Mouse (Mus musculus) urinary bladder, adult 2 months (tissue): Measurements from ENCODE around the gene Gm21958. TPM values are rescaled to one million over a fixed set of nuclear protein-coding genes. Genes with fewer than 3 reads are reported as not detected.
"Not testable (repeated sequence)": the region's sequence is repeated elsewhere in the genome, so short reads cannot be mapped to it uniquely, and the experiment has no call there.

Source experiments
- DNase-seq: peaks from one replicate; pipeline ENCODE4 v3.0.0; 2022; ENCODE audit warnings: low spot score
- polyA plus RNA-seq: library from polyadenylated mRNA; depleted of rRNA; stranded (reverse); fragments of >200 nt; gene quantifications from 2 replicates; pipeline ENCODE4 v1.2.3, GENCODE M21; 2012

Gene Gm21958
- polyA plus RNA-seq, 1 experiment = not detected

DNA sequence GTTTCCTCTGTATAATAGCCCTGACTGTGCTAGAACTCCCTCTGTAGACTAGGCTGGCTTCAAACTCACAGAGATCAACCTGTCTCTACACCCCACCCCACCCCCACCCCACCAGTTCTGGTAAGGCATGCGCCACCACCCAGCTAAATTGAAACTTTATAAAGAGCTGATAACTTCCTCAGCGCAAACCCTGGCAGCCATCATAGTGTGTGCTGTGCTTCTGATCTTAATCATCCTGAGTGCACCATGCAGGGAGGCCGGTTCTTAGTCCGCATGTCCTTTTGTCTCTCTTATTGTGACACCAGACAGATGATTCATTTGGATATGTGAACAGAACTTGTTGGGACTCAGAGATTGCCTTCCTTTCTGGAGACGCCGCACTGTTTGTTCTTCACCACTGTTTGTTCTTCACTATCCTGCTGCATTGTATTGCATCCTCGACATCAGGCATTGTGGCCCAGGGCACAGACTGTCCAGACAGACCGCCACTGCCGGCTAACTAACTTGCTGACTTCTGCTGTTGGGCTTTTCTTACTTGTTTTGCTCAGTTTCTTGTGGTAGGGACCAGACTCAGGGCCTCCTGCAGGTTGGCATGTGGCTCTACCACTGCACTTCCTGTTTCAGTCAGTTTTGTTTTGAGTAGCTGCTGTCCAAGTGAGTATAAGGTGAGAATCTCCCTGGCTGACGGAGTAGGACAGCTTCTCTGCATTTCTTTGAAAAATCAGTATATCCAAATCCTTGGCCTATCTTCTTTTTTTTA is 9.8 kb upstream of the Gm21958 start:
- DNase-seq = no peak

DNA sequence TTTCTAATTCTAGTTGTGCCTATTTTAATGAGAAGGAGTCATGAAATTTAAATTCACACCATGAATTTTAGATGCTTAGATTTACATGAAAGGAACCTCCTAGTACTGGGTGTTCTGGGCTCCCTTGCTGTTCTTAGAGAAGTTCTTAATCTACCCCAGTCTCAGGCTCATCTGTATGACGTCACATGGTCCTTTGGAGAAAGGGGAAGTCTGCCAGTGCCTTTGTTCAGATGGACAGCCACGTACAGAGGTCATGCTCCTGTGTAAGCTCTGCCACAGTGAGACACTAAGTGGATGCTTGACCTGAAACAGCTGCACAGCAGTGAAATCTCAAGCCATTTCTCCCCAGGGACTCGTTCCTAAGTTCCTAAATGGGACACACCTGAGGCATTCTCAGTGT is 4.8 kb upstream of the Gm21958 start:
- no peak for DNase-seq

DNA sequence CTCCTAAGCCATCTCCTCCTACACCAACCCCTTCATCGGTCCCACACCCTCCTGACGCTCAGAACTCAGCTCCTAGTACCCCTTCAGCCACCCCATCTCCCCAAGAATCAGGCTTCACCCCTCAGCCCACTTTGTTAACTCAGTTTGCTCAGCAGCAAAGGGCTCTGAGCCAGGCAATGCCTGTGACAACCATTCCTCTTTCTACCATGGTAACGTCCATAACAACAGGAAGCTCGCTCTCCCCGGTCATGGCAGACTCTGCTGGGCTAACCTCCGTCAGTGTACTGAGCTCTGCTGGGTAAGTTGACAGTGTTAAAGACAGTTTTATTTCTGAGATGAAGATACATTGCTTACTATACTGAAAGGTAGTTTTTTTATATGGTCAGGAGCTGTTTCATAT is 3.2 kb upstream of the Gm21958 start:
- no peak for DNase-seq

DNA sequence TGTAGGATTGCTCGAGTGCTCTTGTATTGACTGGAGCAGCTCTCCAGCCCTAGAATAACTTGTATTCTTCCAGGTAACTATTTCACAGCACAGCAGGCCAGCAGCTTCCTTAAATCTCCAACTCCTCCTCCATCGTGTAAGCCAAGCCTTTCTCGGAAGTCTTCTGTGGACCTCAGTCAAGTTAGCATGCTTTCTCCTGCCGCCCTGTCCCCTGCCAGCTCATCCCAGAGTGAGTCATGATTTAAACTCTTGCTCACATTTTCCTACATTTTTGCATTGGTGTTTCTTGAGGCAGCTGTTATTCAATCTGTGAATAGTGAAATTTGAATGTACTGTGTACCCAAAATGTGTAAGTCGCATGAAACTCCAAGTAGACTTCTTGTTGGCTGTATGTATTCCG is 1.3 kb upstream of the Gm21958 start:
- no peak for DNase-seq

DNA sequence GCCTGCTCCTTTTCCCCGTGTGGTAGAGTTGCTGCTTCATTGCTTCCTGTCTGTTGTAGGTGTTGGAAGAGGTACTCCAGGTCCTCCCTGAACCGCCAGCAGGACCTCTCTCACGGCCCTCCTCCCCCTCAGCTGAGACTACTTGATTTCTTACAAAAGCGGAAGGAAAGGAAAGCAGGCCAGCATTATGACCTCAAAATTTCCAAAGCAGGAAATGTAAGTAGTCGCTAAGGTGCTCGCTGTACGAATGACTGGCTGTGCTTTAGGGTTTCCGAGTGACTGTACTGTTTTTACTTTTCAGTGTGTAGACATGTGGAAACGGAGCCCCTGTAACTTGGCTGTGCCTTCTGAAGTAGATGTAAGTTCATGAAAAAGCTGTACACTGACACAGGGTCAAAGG is 5.2 kb downstream of the Gm21958 start:
- no peak for DNase-seq

DNA sequence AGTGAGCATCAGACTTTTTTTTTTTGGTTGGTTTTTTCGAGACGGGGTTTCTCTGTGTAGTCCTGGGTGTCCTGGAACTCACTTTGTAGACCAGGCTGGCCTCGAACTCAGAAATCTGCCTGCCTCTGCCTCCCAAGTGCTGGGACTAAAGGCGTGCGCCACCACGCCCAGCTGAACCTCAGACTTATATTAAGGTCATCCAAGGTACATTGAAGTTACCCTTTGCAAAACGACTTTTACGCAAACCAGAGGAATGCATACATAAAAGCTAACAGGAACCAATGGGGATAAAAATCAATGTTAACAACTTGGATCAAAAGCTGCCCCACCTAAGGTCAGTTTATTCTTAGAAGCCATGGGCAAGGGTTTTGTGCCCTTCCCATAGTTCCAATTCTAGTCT is 10.0 kb downstream of the Gm21958 start:
- not testable (repeated sequence) for DNase-seq

DNA sequence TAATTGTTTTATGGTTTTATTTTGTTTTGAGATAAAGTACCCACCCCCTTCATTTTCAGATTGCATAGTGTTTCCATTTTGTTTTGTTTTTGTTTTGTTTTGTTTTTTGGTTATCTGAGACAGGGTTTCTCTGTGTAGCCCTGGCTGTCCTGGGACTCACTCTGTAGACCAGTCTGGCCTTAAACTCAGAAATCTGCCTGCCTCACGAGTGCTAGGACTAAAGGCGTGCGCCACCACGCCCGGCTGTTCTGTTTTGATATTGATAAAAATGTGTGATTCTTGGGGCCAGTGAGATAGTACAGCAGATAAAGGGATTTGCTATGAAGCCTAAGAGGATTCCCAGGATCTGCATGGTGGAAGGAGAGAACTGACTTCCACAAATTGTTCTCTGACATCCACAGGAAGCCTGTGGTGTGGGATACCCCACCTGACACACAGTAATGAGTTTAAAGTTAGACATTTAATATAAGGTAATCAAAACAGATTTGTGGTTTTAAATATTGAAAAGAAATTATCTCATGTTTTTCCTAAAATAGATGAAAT is 14.3 kb downstream of the Gm21958 start:
- DNase-seq = no peak

DNA sequence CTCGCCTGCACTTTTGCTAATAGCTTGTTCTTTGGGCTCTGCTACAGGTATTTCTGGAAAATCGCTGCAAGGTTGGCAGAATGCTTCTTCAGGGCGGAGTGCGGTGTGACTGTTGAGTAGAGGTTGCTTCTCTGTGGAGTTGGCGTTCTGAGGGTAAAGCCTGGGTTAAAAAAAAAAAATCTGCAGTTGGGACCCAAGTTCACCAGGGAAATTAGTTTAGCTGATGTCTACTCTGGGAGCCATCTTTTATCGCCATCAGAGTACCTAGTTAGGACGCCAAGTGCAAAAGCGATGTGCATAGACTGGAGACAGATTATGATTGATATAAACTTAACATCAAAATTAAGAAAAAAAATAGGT is 21.1 kb downstream of the Gm21958 start:
- DNase-seq = no peak

DNA sequence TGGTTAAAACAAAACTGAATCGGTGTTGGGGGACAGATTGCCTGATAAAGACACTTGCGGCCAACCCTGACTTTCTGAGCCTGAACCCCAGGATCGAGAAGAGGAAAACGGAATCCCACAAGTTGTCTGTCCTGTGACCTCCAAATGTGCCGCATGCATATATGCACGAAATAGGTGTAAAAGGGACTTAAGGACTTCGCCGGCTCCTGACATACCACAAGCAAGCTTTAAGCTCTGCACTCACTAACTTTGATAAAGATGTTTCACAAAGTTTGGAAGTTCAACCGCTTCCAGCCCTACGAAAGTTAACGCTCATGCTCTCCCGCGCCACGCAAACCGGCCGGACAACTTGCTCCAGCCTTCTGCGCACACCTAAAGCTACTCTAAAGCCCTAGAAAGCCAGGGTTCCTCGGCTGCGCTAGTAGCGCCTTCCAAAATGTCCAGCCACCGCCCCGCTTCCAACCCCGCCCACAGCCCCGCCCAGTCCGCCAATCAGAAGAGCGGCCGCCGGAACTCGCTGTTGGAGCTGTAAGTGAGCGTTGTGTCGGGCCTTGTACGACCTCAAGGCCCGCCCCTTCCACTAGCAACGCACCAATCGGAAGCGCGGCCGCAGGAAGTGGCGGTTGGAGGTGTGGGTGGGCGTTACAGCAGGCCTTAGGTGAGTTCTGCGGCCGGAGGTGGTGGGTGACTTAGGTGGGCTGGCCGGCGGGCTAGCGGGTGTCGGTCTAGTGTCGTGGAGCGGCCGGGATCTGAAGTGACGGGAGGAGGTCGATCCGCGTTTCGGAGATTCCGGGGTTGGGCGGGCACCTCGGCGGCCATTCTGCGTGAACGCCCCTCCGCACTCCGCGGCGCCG is 21.7 kb downstream of the Gm21958 start, which contains the start of gene Supt20:
Supt20 (plus strand) TSS at position 606 of the 854 bp plus-strand sequence.
- DNase-seq = peak; percentile 76

DNA sequence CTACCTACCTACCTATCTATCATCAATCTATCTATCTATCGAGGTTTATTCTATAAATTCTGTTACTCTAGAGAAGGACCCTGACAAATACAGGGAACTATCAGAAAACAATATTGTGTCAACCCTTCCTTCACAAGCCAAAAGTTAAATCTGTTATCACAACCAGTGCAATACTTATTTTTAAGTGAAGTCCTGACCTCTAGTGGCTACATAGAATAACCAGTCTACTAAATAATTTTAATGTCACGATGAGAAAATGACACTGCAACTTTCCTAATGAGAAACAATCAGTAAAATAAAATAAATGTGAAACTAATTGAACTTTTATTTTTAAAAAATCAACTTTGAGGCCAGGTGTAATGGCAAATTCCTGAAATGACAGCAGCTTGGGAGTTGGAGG is 25.1 kb downstream of the Gm21958 start:
- DNase-seq = no peak

DNA sequence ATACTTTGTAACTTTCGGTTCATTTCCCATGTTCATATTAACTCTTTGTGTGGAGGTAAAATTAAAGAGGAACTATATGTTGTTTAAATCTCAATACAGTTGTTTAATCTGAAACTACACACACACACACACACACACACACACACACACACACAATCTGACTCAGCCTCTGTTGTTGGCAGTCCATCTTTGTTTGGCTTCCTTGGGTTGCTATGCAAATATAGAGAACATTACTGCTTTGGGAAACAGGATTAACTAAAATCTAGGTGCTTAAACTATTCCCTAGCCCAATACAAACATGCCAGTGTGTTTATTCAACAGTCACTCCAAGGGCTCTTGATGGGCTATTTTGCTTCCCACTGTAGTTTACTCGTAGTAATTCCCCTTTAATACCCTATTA is 26.9 kb downstream of the Gm21958 start:
- no peak for DNase-seq

DNA sequence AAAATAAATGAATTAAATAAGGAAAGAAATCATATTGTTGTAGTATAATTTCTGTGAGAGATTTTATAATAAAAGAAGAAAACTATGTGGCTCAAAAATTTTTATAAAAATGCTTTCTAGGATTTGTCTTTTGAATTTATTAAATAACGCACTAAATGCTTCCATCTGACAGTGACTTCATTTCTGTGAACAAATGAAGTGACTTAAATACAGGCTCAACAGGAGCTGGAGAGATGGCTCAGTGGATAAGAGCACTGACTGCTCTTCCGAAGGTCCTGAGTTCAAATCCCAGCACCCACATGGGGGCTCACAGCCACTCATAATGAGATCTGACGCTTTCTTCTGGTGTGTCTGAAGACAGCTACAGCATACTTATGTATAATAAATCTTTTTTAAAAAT is 29.0 kb downstream of the Gm21958 start:
- no peak for DNase-seq

DNA sequence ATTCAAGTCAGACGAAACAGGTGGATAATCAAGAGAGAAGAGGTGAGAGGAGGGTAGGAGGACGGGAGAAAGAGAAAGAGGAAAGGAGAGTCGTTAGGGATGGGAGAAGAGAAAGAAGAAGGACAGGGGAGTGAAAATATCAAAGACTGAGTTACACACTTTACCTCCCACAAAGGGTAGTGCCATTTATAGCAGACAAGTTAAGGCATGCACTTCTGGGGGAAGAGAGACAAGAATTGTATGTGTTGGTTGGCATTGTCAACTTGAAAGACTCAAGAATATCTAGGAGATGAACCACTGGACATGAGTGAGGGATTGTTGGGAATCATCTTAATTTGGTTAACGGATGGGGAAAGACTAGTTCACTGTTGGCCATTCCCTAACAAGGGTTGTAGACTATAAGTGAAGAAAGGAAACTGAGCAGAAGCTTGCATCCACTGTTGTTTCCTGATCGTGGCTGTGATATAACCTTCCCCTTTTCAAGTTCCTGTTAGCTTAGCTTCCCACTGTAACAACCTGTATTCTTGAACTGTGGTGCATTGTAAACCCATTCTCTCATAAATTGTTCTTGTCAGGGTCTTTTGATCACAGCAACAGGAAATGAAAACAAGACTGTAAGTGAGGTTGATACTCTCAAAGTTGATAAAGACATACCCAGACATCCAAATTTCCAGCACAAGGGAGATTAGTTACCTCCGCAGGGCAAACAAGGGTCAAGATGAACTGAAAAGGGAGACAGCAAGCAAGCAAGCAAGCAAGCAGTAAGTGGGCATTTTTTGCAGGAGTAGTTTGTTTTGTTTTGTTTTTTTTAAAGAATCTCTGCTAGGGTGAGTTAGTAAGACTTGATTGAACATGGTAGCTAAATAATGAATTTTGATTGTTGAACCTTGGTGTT is 32.6 kb downstream of the Gm21958 start:
- no peak for DNase-seq

DNA sequence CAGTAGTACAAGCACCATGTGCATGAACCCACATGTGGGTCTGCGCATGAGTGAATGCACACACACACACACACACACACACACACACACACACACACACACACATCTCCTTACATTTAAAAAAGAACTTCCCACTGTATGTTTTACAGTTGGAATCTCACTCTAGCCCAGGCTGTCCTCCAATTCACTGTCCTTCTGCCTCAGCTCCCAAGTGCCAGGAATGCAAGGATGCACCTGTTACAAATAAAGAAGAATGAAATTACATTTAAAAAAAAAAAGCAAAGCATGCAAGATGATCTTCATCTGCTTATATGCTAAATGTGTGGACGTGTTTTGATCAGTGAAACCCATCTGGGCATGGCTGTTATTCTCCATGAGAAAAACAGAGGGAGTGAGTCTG is 37.3 kb downstream of the Gm21958 start:
- DNase-seq = no peak

DNA sequence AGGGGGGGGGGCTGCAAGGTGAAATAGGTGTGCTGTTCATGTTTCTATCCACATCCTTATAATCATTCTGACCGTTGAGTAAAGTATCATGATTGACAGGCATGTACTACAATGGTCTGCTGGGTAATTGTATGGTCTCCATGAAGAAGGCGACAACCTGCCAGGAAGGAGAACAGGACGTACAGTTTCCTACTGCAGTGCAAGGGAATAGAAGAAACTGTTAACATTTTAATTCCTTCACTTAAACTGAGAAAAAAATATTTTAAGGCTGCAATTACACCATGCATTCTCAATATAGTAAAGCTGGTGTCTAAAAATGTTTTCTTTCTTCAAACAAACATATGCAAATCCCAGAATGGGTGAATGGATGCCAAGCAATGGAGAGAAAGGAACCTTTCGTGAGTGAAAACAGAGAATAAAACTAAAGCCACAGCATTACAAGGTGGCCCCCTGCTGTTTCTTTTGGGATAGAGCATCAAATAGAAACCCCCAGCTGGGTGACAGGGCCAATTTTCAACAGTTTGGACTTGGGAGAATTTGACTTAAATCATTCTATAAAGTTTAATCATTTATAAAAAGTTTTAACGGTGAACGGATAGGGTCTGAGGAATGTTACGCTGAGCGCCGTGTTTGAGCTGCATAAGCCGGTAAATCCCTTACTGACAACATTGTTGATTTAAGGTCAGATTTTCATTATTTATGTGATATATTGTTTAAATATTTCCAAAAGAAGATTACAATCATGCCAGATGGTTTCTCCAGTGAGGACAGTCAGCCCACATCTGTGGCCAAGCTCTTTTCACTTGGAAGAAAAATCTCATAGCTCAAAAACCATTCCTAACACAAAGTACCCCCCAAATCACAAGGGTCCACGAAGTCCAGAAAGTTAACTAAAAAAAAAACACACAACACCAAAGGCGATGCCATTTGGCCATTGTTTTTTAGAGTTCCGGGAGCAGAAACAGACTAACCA is 41.3 kb downstream of the Gm21958 start:
- DNase-seq = no peak

DNA sequence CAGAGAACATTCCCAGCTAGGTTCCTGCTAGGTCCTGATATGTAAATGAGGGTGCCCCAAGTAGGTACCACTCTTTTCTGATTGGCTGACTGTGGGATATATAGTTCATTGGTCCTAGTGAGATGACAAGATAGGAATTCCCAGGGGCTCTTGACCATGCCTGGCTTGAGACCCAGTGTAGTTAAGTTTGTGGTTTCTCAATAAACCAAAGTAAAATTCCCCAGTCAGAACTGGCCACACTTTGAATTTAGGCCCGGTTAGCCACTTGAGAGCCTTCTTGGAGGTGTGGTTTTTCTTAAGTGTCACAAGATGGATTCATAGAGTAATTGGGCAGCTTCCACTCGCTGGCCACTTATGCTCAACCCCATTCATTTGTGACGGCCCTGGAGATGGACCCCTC is 42.0 kb downstream of the Gm21958 start:
- no peak for DNase-seq

DNA sequence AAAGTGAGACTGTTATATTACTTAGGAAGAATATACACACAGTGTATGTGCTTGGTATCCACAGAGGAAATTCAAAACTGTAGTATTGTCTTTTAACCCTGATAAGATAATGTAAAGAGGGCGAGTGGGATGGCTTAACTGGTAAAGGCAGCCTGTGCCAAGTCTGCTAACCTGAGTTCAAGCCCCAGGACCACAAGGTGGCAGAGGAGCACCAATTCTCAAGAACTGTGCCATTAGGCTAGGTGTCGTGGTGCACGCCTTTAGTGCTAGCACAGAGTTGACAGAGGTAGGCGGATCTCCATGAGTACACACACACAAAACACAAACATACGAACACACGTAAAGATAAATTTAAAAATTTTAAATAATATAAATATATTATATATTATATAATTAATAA is 44.6 kb downstream of the Gm21958 start:
- DNase-seq = no peak

DNA sequence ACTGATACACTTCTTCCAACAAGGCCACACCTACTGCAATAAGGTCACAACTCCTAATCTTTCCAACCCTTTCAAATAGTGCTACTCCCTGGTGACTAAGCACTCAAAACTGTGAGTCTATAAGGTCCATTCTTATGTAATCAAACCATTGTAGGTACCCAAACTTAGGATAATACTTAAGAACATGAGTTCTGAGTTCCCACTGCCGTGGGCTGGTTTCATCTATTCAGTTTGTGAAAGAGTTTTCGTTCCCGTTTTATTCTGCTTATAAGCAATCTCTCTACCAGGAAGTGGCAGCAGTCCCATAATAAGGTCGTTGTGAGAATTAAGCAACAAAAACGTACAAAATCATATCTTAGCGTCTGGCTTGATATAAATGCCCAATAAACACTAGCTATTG is 45.4 kb downstream of the Gm21958 start:
- no peak for DNase-seq

DNA sequence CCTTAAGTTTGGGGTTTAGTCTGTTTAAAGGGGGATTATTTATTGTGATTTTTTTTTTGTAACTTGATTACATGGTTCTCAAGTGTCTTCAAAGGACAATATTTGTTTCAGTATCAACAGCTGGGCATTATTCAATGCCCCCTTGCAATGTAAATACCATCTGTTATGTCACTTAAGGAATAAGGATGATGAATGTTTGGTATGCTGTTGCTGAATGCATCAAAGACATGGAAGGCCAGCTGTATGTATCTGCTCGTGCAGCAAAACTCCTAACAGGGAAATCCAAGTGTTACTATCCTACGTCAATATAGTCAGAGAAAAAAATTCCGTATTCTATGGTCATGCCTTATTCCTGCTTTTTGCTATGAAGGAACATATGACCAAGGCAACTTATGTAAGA is 46.0 kb downstream of the Gm21958 start:
- no peak for DNase-seq
